Mouse (Mus musculus) gastrocnemius, adult 8-10 months (tissue): ENCODE results near the gene B4galnt3. TPM values are rescaled to one million over a fixed set of nuclear protein-coding genes. Genes with fewer than 3 reads are reported as not detected.

Experiments
- DNase-seq, 2 experiments: peaks; one replicate each; pipeline ENCODE4 v3.0.0; 2022; ENCODE audit warnings: low spot score in 2 of 2
- total RNA-seq, 4 experiments: library from RNA; stranded (reverse); gene quantifications; 2 replicates each; pipeline ENCODE4 v1.2.4; 2022

B4galnt3 gene
- total RNA-seq, 4 experiments from 2014 or later: 0.89 to 1.3 (median 0.95) TPM

GRCm38 (mm10) chr6:120188376-120189235, 105.8 kb downstream of the B4galnt3 start:
- peak in 1 of 2 experiments; percentile 19 for DNase-seq

DNA sequence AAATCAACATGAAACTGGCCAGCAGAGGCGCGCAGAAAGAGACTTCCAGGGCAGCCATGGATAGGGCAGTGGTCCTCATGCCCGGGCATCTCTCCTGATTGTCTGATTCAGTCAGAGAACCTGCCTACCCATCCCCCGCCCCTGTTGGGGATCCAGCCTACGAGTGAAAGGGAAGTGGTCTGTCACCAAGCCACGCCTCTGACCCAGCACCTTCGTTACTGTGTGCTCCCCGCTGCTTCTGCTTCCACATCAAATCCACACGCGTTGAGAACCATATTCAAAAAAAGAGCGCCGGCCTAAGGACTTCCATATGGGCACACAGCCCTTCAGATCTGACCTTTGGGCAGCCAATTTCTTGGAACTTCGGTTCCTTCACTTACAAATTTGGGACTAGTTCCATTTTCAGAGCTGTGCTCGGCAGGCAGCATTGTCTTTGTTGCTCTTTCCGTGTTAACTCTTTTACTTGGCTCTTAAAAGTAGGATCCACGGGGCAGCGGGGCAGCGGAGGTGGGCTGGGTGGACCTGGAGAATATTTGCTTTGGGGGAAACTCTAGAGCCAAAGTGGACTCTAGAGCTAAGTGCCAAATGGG, 106.7 kb downstream of the B4galnt3 start:
- no peak for DNase-seq

DNA sequence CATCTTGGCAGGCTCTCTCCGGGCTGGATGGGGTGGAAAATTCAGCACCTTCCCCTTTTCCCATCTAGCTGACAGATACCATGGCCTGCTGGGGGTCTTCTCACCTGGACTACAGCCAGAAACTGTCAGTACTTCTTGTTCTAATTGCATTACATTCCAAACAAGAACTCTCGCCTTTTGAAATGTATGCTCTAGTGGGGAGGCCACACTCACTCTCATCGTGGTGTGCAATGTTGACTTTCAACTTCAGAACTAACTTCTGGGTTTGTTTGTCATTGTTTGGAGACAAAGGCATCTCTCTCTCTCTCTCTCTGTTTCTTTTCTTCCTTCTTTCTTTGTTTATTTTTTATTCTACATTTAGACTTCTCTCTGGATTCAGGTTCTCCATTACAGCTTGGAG, 107.8 kb downstream of the B4galnt3 start:
- no peak for DNase-seq

GRCm38 (mm10) chr6:120185756-120186155, 108.6 kb downstream of the B4galnt3 start:
- DNase-seq: no peak

DNA sequence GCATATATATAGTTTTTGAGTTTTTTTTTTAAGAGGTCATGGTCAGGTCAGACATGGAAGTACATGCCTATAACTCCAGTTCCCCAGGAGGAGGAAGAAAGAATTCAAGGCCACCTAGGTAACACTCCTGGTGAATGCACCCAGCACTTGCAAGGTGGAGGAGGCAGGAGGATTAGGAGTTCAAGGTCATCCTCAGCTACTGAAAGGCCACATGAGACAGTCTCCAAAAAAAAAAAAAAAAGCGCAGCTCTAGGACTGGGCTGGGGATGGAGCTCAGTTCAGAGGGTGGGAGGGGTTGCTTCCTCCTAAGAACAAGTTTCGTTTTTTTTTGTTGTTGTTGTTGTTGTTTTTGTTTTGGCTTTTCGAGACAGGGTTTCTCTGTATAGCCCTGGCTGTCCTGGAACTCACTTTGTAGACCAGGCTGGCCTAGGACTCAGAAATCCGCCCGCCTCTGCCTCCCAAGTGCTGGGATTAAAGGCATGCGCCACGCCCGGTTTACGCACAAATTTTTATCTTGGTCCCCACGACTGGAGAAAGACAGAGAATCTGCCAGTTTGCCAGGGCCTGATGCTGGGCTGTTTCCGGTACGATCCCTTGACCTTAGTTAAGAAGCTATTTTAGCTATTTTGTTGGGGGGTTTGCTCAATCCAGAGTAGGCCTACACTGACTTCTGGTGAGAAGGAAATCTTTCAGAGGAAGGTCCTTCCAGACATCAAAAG, 109.2 kb downstream of the B4galnt3 start:
- DNase-seq: no peak

GRCm38 (mm10) chr6:120183771-120184170, 110.6 kb downstream of the B4galnt3 start:
- peak; percentile 48 to 61 for DNase-seq

DNA sequence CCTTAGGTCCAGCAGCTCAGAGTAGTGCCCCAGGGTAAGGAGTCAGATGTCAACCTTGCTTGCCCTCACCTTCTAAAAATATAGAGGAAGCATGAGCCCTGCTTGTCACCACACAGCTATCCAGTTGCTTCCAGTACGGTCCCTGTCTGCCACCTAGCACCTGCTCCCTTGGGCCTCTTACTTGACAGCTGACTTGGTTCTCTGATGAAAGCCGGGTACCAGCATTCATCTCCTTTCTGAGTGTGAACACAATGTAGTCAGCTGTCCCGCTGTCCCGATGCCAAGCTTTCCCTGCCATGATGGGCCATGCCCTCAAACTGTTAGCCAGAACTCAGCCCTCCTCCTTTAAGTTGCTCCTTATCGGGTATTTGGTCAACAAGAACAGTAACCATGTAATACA, 112.2 kb downstream of the B4galnt3 start:
- peak; percentile 63 to 78 for DNase-seq

- DNase-seq: no peak
Measured at GRCm38 (mm10) chr6:120180492-120180891, 113.9 kb downstream of the B4galnt3 start.

DNA sequence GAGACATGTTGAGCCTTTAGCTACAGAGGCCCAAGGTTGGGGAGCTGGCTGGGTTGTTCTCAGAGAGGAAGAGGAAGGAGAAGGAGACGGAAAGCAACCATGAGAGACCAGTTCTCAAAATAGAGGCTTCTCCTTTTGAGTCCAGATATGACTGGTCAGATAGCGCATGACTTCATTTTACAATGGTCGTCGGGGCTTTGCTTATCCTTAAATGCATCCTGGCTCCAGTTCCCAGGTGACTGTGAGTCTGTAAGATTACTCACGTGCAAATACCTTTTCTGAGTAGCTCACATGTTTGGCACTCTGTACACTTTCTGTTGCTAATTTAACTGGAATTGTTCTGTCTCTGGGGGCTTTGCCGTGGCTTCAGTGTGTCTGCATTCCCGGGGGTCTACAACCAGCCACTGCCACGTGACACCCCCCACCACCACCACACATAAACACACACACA, 114.6 kb downstream of the B4galnt3 start:
- DNase-seq: no peak

GRCm38 (mm10) chr6:120179044-120179755, 115.2 kb downstream of the B4galnt3 start:
- DNase-seq: no peak

GRCm38 (mm10) chr6:120175650-120176049, 118.7 kb downstream of the B4galnt3 start:
- no peak for DNase-seq

DNA sequence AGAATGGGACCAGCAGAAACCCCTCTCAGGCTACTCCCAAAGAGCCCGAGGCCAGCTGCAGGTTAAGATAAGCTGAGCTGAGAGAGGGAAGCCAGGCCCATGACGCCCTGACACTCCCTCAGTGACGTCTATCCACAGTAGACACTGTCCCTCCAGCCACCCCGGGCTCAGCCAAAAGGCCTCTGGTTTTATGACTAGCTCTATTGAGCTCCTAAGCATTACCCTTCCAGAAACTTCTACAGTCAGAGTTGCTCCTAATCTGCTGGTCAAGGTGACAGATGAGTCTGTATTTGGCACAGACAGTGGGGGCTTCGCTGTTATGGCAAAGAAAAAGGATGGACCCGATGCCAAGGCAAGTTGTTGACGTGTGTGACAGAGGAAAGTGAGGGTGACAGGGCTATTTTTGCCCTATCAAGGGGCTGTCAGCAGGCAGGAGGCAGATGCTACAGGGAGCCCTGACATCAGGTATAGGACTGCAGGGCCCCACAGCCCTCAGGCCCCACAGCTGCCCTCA, 119.7 kb downstream of the B4galnt3 start:
- DNase-seq: no peak

DNA sequence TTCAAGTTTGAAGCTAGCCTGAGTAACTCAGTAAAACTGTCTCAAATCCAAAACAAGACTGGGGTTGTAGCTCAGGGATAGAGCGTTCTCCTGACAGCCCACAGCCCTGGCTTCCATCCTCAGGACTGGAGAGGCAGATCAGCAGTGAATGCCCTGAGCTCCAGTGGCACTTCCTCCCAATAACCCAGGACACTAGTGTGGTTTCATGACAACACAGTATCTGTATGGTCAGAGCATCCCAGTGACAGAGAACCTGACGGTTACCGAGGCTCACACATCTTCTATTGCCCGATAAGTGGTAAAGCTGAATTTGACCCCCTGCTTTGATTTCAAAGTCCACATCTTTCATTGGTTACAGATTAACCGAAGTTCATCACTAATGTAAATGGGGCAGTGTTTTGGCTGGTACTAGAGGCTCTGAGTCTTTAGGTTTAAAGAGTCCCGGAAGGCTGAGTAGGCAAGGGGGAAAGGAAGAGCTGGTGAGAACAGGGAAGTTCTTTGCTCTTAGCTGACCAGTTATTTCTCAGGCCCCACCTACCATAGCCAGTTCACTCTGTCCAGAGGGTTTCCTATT, 120.2 kb downstream of the B4galnt3 start:
- no peak for DNase-seq

DNA sequence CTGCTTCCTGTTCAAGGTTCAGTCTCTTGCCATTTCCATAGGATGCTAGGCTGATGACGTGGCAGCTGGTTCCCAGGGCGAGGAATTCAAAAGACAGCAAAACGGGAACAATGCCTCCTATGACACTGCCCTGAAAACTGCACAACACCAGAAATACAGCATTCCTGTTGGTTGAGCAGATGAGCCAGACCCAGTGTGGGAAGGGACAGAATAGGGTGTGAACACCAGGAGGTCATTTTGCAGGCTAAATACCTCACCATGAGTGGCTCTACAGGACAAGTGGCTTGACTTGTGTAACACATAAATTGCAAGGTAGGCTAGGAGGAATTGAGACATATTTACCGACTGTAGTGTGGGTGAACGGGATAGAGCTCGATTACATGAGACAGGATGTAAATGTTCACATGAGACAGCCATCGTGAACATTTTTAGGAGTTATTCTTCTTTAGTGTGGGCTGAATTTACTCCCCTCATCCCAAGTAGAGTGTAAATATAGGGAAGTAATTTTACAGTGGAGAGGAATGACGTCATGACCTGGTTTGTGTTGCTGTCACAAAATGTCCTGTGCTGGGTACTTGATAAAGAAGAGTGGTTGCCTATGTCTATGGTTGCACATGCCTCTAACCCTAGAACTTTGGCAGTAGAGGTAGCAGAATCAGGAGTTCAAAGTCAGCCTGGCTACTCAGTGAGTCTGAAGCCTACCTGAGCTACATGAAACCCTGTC, 121.9 kb downstream of the B4galnt3 start:
- DNase-seq: no peak

- no peak for DNase-seq
Measured at GRCm38 (mm10) chr6:120167574-120167973, 126.8 kb downstream of the B4galnt3 start.

- DNase-seq: no peak
Measured at GRCm38 (mm10) chr6:120164765-120165164, 129.6 kb downstream of the B4galnt3 start.

DNA sequence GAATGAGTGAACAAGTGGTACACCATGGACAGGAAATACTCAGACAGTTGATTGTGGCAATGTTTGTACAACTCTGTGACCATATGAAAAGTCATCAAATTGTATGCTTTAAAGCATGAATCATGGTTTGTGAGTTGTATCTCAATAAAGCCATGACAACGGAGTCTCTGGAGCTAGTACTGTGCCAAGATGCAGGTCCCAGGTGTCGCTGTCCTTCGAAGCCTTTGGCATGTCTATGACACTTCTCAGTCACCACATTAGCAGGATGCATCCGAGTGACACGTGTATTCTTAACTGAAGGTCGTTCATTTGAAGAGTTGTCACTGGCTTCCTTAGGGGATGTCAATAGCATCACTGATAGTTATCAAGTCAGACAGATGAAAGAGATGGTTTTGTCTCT, 131.4 kb downstream of the B4galnt3 start:
- DNase-seq: no peak

- DNase-seq: no peak
Measured at GRCm38 (mm10) chr6:120159133-120159901, 135.0 kb downstream of the B4galnt3 start.

DNA sequence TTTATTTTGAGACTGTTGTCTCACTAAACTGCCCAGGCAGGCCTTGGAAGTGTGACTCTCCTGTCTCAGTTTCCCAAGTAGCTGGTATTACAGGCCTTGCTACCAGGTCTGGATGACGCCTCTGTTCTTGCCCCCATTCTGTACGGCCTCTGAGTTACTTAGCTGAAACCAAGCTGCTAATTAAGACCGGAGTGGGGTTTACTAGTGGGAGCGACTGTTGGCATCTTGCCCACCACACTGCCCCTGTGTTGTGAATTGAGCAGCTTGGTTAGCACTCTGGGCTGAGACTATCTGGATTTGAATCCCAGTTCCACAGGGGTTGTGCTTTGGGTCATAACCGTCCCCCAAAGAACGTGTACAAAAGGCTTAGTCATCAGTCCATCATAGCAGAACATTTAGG, 136.9 kb downstream of the B4galnt3 start:
- DNase-seq: no peak
